Mouse (Mus musculus) midbrain, postnatal 0 days (tissue): ENCODE measurements around the gene Tmem254c. TPM values are rescaled to one million over a fixed set of nuclear protein-coding genes. Genes with fewer than 3 reads are reported as not detected.
"Not testable (repeated sequence)": the region's sequence is repeated elsewhere in the genome, so short reads cannot be mapped to it uniquely, and the experiment has no call there.

Experiments
- ATAC-seq: fragments of 200-750 bp; cut with Nextera tagmentation; 2 replicates; pipeline ENCODE4 v1.8.0; 2017; ENCODE audit warnings: moderate number of reproducible peaks, mild to moderate bottlenecking, moderate TSS enrichment, moderate library complexity; ENCODE audit not compliant: low FRiP score
- DNase-seq: peaks from one replicate; pipeline ENCODE4 v3.0.0-alpha.2; 2015; ENCODE audit warnings: low spot score
- H3K27ac ChIP-seq: fragments of 300-500 bp; sonication (generic); 2 replicates; pipeline ENCODE4 v1.5.1; 2014; ENCODE audit warnings: low read depth, mild to moderate bottlenecking, low read length, mixed read lengths
- H3K27me3 ChIP-seq: fragments of 300-500 bp; sonication (generic); 2 replicates; pipeline ENCODE4 v1.6.1; 2014; ENCODE audit warnings: low read length, control low read depth, mixed read lengths; ENCODE audit not compliant: insufficient read depth
- H3K36me3 ChIP-seq: fragments of 300-500 bp; sonication (generic); 2 replicates; pipeline ENCODE4 v1.6.1; 2014; ENCODE audit warnings: low read length, control low read depth, mixed read lengths; ENCODE audit not compliant: insufficient read depth
- H3K4me1 ChIP-seq: fragments of 300-500 bp; sonication (generic); 2 replicates; pipeline ENCODE4 v1.6.1; 2014; ENCODE audit warnings: mild to moderate bottlenecking, control low read depth, antibody characterized with exemption, low read length, mixed read lengths; ENCODE audit not compliant: insufficient read depth
- H3K4me2 ChIP-seq: fragments of 300-500 bp; sonication (generic); 2 replicates; pipeline ENCODE4 v1.6.1; 2014; ENCODE audit warnings: low read depth, mild to moderate bottlenecking, low read length, mixed read lengths; ENCODE audit not compliant: poor library complexity, severe bottlenecking
- H3K4me3 ChIP-seq: fragments of 300-500 bp; sonication (generic); 2 replicates; pipeline ENCODE4 v1.5.1; 2014; ENCODE audit warnings: low read depth, mild to moderate bottlenecking, low read length, moderate library complexity
- H3K9ac ChIP-seq: fragments of 300-500 bp; sonication (generic); replicated peaks from 2 replicates; pipeline ENCODE4 v1.6.1; 2014; ENCODE audit warnings: mild to moderate bottlenecking, low read length, moderate library complexity, mixed read lengths; ENCODE audit not compliant: poor library complexity, severe bottlenecking
- H3K9me3 ChIP-seq: fragments of 300-500 bp; sonication (generic); 2 replicates; pipeline ENCODE4 v1.6.1; 2016; ENCODE audit warnings: low read length, control low read depth
- WGBS: fragments of 180-500 bp; shearing (Covaris S2); extraction: QIAGEN DNeasy Blood & Tissue Kit; methylation state at CpG from one replicate; pipeline ENCODE4 v1.1.7; 2014; 5-methylcytosine and 5-hydroxymethylcytosine counted together
- polyA plus RNA-seq: library from polyadenylated mRNA; unstranded; fragments of >200 nt; fragmentation: Nextera tagmentation; extraction: Ambion mirVana; gene quantifications from 2 replicates; pipeline ENCODE4 v1.2.1, GENCODE M21; 2015
- total RNA-seq: library from RNA; depleted of rRNA; stranded (reverse); fragments of >200 nt; gene quantifications from 2 replicates; pipeline ENCODE4 v1.2.3, GENCODE M21; 2014; rRNA removed

Gene Tmem254c
- total and polyA plus RNA-seq, 2 experiments from 2014 or later = 36.2 to 39.0 TPM

DNA sequence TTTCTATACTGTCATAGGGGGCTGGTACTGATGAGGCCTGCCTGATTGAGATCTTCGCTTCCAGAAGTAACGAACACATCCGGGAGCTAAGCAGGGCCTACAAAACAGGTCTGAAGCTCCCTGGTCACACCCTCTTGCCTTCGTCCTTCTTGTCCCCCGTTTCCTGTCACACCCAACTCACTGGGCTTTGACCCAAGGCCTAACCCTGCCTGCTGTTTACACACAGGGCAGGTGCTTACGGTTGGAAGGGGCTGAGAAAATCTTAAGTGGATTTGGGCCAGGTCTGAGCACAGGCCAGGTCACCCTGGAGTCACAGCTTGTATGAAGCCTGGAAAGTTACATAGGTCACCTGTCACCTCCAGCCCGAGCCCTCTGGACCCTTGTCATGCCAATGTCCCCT is 50.7 kb downstream of the Tmem254c start:
- no CpG with 5 or more reads among the region's 7 CpGs for WGBS
- not testable (repeated sequence) for H3K4me1 ChIP-seq, H3K4me3 ChIP-seq, H3K27me3 ChIP-seq, H3K9ac ChIP-seq, DNase-seq, H3K36me3 ChIP-seq, H3K27ac ChIP-seq, H3K9me3 ChIP-seq, ATAC-seq, H3K4me2 ChIP-seq

Other genes with a start within 250 kb of the Tmem254c start
- gene Anxa11, start 225.2 kb downstream of the Tmem254c start, total RNA-seq = 2.7 and 3.0 TPM in 2 replicates
- 3.3 TPM in 2 replicates for gene Anxa11, start 225.2 kb downstream of the Tmem254c start, polyA plus RNA-seq
- gene Plac9a, start 164.3 kb downstream of the Tmem254c start, total RNA-seq = not detected in 2 replicates
- gene Plac9a, start 164.3 kb downstream of the Tmem254c start, polyA plus RNA-seq = not detected in 2 replicates
- 9.9 and 11.2 TPM in 2 replicates for gene Tmem254a, start 139.7 kb downstream of the Tmem254c start, total RNA-seq
- 6.5 and 10.4 TPM in 2 replicates for gene Tmem254a, start 139.7 kb downstream of the Tmem254c start, polyA plus RNA-seq
- not detected in 2 replicates for gene Cphx1, start 129.1 kb downstream of the Tmem254c start, total RNA-seq
- gene Cphx1, start 129.1 kb downstream of the Tmem254c start, polyA plus RNA-seq = 0.35 TPM in 1 of 2 replicates, not detected in the other
- gene Duxbl1, start 88.8 kb downstream of the Tmem254c start, total RNA-seq = 1.2 and 2.6 TPM in 2 replicates
- 1.2 and 1.3 TPM in 2 replicates for gene Duxbl1, start 88.8 kb downstream of the Tmem254c start, polyA plus RNA-seq
- gene Gm9780, start 24.6 kb downstream of the Tmem254c start, total RNA-seq = 4.9 and 5.9 TPM in 2 replicates
- 13.8 and 14.5 TPM in 2 replicates for gene Gm9780, start 24.6 kb downstream of the Tmem254c start, polyA plus RNA-seq
- gene Cphx2, start 14.2 kb upstream of the Tmem254c start, total RNA-seq = not detected in 2 replicates
- gene Cphx2, start 14.2 kb upstream of the Tmem254c start, polyA plus RNA-seq = not detected in 2 replicates
- gene Cphx3, start 14.9 kb upstream of the Tmem254c start, total RNA-seq = not detected in 2 replicates
- gene Cphx3, start 14.9 kb upstream of the Tmem254c start, polyA plus RNA-seq = not detected in 2 replicates
- gene Duxbl2, start 51.0 kb upstream of the Tmem254c start, total RNA-seq = 2.2 and 5.8 TPM in 2 replicates
- gene Duxbl2, start 51.0 kb upstream of the Tmem254c start, polyA plus RNA-seq = not detected in 2 replicates
- gene Plac9b, start 115.1 kb upstream of the Tmem254c start, total RNA-seq = 8.3 and 8.7 TPM in 2 replicates
- 12.0 and 12.2 TPM in 2 replicates for gene Plac9b, start 115.1 kb upstream of the Tmem254c start, polyA plus RNA-seq
- gene Tmem254b, start 139.7 kb upstream of the Tmem254c start, total RNA-seq = 22.6 and 32.9 TPM in 2 replicates
- gene Tmem254b, start 139.7 kb upstream of the Tmem254c start, polyA plus RNA-seq = 28.3 and 33.5 TPM in 2 replicates
- 0.66 and 2.5 TPM in 2 replicates for gene Duxbl3, start 190.6 kb upstream of the Tmem254c start, total RNA-seq
- 2.4 and 2.6 TPM in 2 replicates for gene Duxbl3, start 190.6 kb upstream of the Tmem254c start, polyA plus RNA-seq